Mouse (Mus musculus): ENCODE data around the gene Tmed3.

DNA sequence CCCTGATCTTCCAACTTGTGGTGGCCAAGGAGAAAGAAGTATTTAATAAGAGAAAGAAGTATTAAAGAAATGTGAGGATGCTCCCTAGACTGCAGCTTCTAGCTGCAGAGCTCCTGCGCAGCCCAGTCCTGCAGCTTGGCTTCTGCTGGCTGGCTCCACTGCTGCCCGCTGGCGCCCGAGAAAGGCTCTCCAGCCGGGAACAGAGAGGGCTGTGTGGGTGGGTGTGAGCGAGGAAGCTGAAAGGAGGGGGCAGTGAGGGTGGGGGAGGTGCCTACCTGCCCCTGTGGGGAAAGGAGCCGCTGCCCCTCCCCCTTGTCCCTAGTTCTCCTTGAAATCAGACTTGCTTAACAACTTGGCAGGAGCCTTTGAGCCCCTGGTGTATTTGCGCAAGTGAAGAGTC, 33.4 kb upstream of the Tmed3 start, which contains the start of gene Ankrd34c:
- TF ChIP-seq SIN3A (IDR thresholded peaks at IDR 0.05; ENCODE audit: low read length) (no peak), POLR2A (IDR thresholded peaks at IDR 0.05; ENCODE audit: low read depth, low read length) (no peak), CTCF (conservative IDR thresholded peaks at IDR 0.05 in 1 of 2, IDR thresholded peaks at IDR 0.05 in 1 of 2; ENCODE audit: low read depth in 2 of 2, low read length in 2 of 2) (no peak), CHD2 (IDR thresholded peaks at IDR 0.05; ENCODE audit: low read length) (no peak), GABPA (IDR thresholded peaks at IDR 0.05; ENCODE audit: insufficient replicate concordance, low read depth, low read length) (no peak), EP300 (IDR thresholded peaks at IDR 0.05; ENCODE audit: low read length) (no peak), POLR2AphosphoS2 (IDR thresholded peaks at IDR 0.05; ENCODE audit: low read depth, low read length) (no peak), ELF1 (IDR thresholded peaks at IDR 0.05; ENCODE audit: low read depth, low read length) (no peak)

Data from CH12.LX (cell line).